Comparison of ENCODE assay signal across 8 mouse cellular contexts in genomic region chr3:68467941-68468687, GRCm38 (mm10).
A peak's percentile ranks its signal among the peaks of the same experiment; 100 is the strongest.
DNase-seq lines count a peak whose midpoint lies in the region; ATAC-seq lines count a peak whose summit lies in the region.

No protein-coding gene starts in this region.

- no peaks in the 10 kb centered on the region for H3K27me3 ChIP-seq in midbrain, embryonic 15.5 days (replicated peaks)

- WGBS in midbrain, embryonic 15.5 days = 5% methylated on average over 10 of the region's 10 CpGs

- DNase-seq in adrenal gland, postnatal 25 days = peak; percentile 7
- DNase-seq in adrenal gland, adult 8-10 months = no peak
- DNase-seq in heart, adult 9 months (ENCODE audit: low spot score in 2 of 2) = peak; percentile 26 to 38
- DNase-seq in kidney, adult 8-10 months = peak; percentile 28 to 52
- no peak for DNase-seq in thymus, adult 18-20 months
- no peak for DNase-seq in left cerebral cortex, postnatal 10 days (ENCODE audit: extremely low spot score in 1 of 2, low spot score in 2 of 2)
- DNase-seq in right cerebral cortex, adult 2 months (ENCODE audit: low spot score in 2 of 2) = no peak

- intact Hi-C loops in left cerebral cortex, postnatal 10 days (cut with DNase I) = no loop called here

- H3K9ac ChIP-seq in midbrain, embryonic 15.5 days = no peak overlapping the region

- H3K9me3 ChIP-seq in midbrain, embryonic 15.5 days = no peaks in the 10 kb centered on the region

- H3K4me2 ChIP-seq in midbrain, embryonic 15.5 days = peak overlapping the region; percentile 35

- H3K36me3 ChIP-seq in midbrain, embryonic 15.5 days (replicated peaks) = no peaks in the 10 kb centered on the region

- peaks cover 10% of the 10 kb centered on the region for H3K4me1 ChIP-seq in midbrain, embryonic 15.5 days

- no peak for ATAC-seq in midbrain, embryonic 15.5 days (replicated peaks)

- no peak overlapping the region for H3K4me3 ChIP-seq in midbrain, embryonic 15.5 days

- no peak overlapping the region for H3K27ac ChIP-seq in midbrain, embryonic 15.5 days

Comparison
In these comparisons a context has a peak if more than half of its experiments do, and no peak if none do; other contexts are left out.
1. DNase-seq: peak in adrenal gland, postnatal 25 days (single experiment), heart, adult 9 months (2 of 2) and kidney, adult 8-10 months (2 of 2); none in adrenal gland, adult 8-10 months (single experiment), thymus, adult 18-20 months (0 of 2), left cerebral cortex, postnatal 10 days (0 of 2) and right cerebral cortex, adult 2 months (0 of 2).